Mouse (Mus musculus): ENCODE measurements around the gene Zmynd8. TPM values are rescaled to one million over a fixed set of nuclear protein-coding genes. Genes with fewer than 3 reads are reported as not detected.

Zmynd8 gene
- polyA plus RNA-seq, 1 experiment from 2014 or later: 64.7 TPM

- no peaks in the 10 kb centered on the region for H3K9me3 ChIP-seq
- no peak overlapping the region for H3K9ac ChIP-seq
- no peak for ATAC-seq
- WGBS: 79% methylated on average over 9 of the region's 9 CpGs
- H3K36me3 ChIP-seq: peaks cover 8% of the 10 kb centered on the region
- H3K4me1 ChIP-seq (replicated peaks): peaks cover 60% of the 10 kb centered on the region
- no peaks in the 10 kb centered on the region for H3K27me3 ChIP-seq (replicated peaks)
- H3K4me3 ChIP-seq (replicated peaks): no peak overlapping the region
- H3K27ac ChIP-seq: no peak overlapping the region
- H3K4me2 ChIP-seq (replicated peaks): no peak overlapping the region
These were observed 45.8 kb downstream of the Zmynd8 start for GRCm38 (mm10) chr2:165852896-165853633.

- WGBS: 79% methylated on average over 11 of the region's 11 CpGs
- Histone ChIP-seq H3K27me3 (replicated peaks) (no peaks in the 10 kb centered on the region), H3K36me3 (peaks cover 8% of the 10 kb centered on the region), H3K27ac (no peak overlapping the region), H3K4me3 (replicated peaks) (no peak overlapping the region), H3K4me2 (replicated peaks) (no peak overlapping the region), H3K9ac (no peak overlapping the region), H3K9me3 (no peaks in the 10 kb centered on the region), H3K4me1 (replicated peaks) (peaks cover 54% of the 10 kb centered on the region)
- no peak for ATAC-seq
These were observed 46.4 kb downstream of the Zmynd8 start for GRCm38 (mm10) chr2:165852453-165852852.

- no peaks in the 10 kb centered on the region for H3K27me3 ChIP-seq (replicated peaks)
- H3K9me3 ChIP-seq: no peaks in the 10 kb centered on the region
- no peak overlapping the region for H3K4me3 ChIP-seq (replicated peaks)
- H3K27ac ChIP-seq: no peak overlapping the region
- H3K4me2 ChIP-seq (replicated peaks): no peak overlapping the region
- no peak for ATAC-seq
- peaks cover 49% of the 10 kb centered on the region for H3K4me1 ChIP-seq (replicated peaks)
- peaks cover 8% of the 10 kb centered on the region for H3K36me3 ChIP-seq
- H3K9ac ChIP-seq: no peak overlapping the region
- WGBS: 87% methylated on average over 13 of the region's 13 CpGs
These were observed 46.9 kb downstream of the Zmynd8 start for GRCm38 (mm10) chr2:165851811-165852415.

- H3K27me3 ChIP-seq (replicated peaks): no peaks in the 10 kb centered on the region
- no peak overlapping the region for H3K4me2 ChIP-seq (replicated peaks)
- peaks cover 38% of the 10 kb centered on the region for H3K4me1 ChIP-seq (replicated peaks)
- no peak for ATAC-seq
- peak overlapping the region; percentile 48; the same call in 1 of the 2 replicates for H3K27ac ChIP-seq
- H3K36me3 ChIP-seq: peaks cover 14% of the 10 kb centered on the region
- WGBS: 61% methylated on average over 6 of the region's 6 CpGs
- no peaks in the 10 kb centered on the region for H3K9me3 ChIP-seq
- H3K9ac ChIP-seq: no peak overlapping the region
- H3K4me3 ChIP-seq (replicated peaks): no peak overlapping the region
These were observed 48.0 kb downstream of the Zmynd8 start for GRCm38 (mm10) chr2:165850826-165851225.

GRCm38 (mm10) chr2:165849129-165849528 lies 49.7 kb downstream of the Zmynd8 start:
- Histone ChIP-seq H3K9me3 (no peaks in the 10 kb centered on the region), H3K4me2 (replicated peaks) (no peak overlapping the region), H3K27ac (no peak overlapping the region), H3K4me1 (replicated peaks) (peaks cover 24% of the 10 kb centered on the region), H3K4me3 (replicated peaks) (no peak overlapping the region), H3K9ac (no peak overlapping the region), H3K27me3 (replicated peaks) (no peaks in the 10 kb centered on the region), H3K36me3 (peaks cover 29% of the 10 kb centered on the region)
- ATAC-seq: peak; percentile 52; the same call in 1 of the 2 replicates
- WGBS: 55% methylated on average over 5 of the region's 5 CpGs

- no peaks in the 10 kb centered on the region for H3K9me3 ChIP-seq
- H3K4me1 ChIP-seq (replicated peaks): peaks cover 20% of the 10 kb centered on the region
- H3K9ac ChIP-seq: no peak overlapping the region
- H3K4me3 ChIP-seq (replicated peaks): no peak overlapping the region
- 85% methylated on average over 8 of the region's 8 CpGs for WGBS
- no peak overlapping the region for H3K27ac ChIP-seq
- ATAC-seq: no peak
- no peak overlapping the region for H3K4me2 ChIP-seq (replicated peaks)
- H3K27me3 ChIP-seq (replicated peaks): no peaks in the 10 kb centered on the region
- H3K36me3 ChIP-seq: peaks cover 46% of the 10 kb centered on the region
These were observed 52.0 kb downstream of the Zmynd8 start for GRCm38 (mm10) chr2:165846787-165847186.

GRCm38 (mm10) chr2:165845490-165845889 lies 53.3 kb downstream of the Zmynd8 start:
- Histone ChIP-seq H3K27me3 (replicated peaks) (no peaks in the 10 kb centered on the region), H3K36me3 (peaks cover 52% of the 10 kb centered on the region), H3K4me2 (replicated peaks) (no peak overlapping the region), H3K4me3 (replicated peaks) (no peak overlapping the region), H3K4me1 (replicated peaks) (0 out of 2 replicates have a peak, but pooled peaks cover 10% of the 10 kb centered on the region), H3K9me3 (no peaks in the 10 kb centered on the region), H3K9ac (no peak overlapping the region), H3K27ac (no peak overlapping the region)
- ATAC-seq: no peak
- WGBS: 93% methylated on average over 22 of the region's 22 CpGs

GRCm38 (mm10) chr2:165843350-165843749 lies 55.5 kb downstream of the Zmynd8 start:
- Histone ChIP-seq H3K4me3 (replicated peaks) (no peak overlapping the region), H3K27me3 (replicated peaks) (no peaks in the 10 kb centered on the region), H3K36me3 (peaks cover 60% of the 10 kb centered on the region), H3K4me2 (replicated peaks) (no peak overlapping the region), H3K9ac (no peak overlapping the region), H3K27ac (no peak overlapping the region), H3K4me1 (replicated peaks) (no peaks in the 10 kb centered on the region), H3K9me3 (no peaks in the 10 kb centered on the region)
- 83% methylated on average over 6 of the region's 6 CpGs for WGBS
- no peak for ATAC-seq

- no peak for ATAC-seq
- Histone ChIP-seq H3K4me1 (replicated peaks) (no peaks in the 10 kb centered on the region), H3K4me2 (replicated peaks) (no peak overlapping the region), H3K4me3 (replicated peaks) (no peak overlapping the region), H3K27ac (no peak overlapping the region), H3K36me3 (peaks cover 69% of the 10 kb centered on the region), H3K9me3 (no peaks in the 10 kb centered on the region), H3K9ac (no peak overlapping the region), H3K27me3 (replicated peaks) (no peaks in the 10 kb centered on the region)
- 92% methylated on average over 10 of the region's 10 CpGs for WGBS
These were observed 56.6 kb downstream of the Zmynd8 start for GRCm38 (mm10) chr2:165842241-165842640.

GRCm38 (mm10) chr2:165841805-165842204 lies 57.0 kb downstream of the Zmynd8 start:
- Histone ChIP-seq H3K27ac (no peak overlapping the region), H3K27me3 (replicated peaks) (no peaks in the 10 kb centered on the region), H3K4me2 (replicated peaks) (no peak overlapping the region), H3K4me3 (replicated peaks) (no peak overlapping the region), H3K36me3 (peaks cover 73% of the 10 kb centered on the region), H3K9me3 (no peaks in the 10 kb centered on the region), H3K4me1 (replicated peaks) (no peaks in the 10 kb centered on the region), H3K9ac (no peak overlapping the region)
- WGBS: 79% methylated on average over 6 of the region's 6 CpGs
- ATAC-seq: no peak

GRCm38 (mm10) chr2:165840852-165841251 lies 58.0 kb downstream of the Zmynd8 start:
- Histone ChIP-seq H3K36me3 (peaks cover 74% of the 10 kb centered on the region), H3K4me1 (replicated peaks) (no peaks in the 10 kb centered on the region), H3K27ac (no peak overlapping the region)

GRCm38 (mm10) chr2:165839317-165839652 lies 59.5 kb downstream of the Zmynd8 start:
- no peak for ATAC-seq

More at GRCm38 (mm10) chr2:165840852-165841251, 58.0 kb downstream of the Zmynd8 start:
- Histone ChIP-seq H3K9ac (no peak overlapping the region), H3K27me3 (replicated peaks) (no peaks in the 10 kb centered on the region), H3K4me2 (replicated peaks) (no peak overlapping the region), H3K9me3 (no peaks in the 10 kb centered on the region), H3K4me3 (replicated peaks) (no peak overlapping the region)
- no peak for ATAC-seq
- 91% methylated on average over 7 of the region's 7 CpGs for WGBS

More at GRCm38 (mm10) chr2:165839317-165839652, 59.5 kb downstream of the Zmynd8 start:
- Histone ChIP-seq H3K9me3 (no peaks in the 10 kb centered on the region), H3K36me3 (peaks cover 74% of the 10 kb centered on the region), H3K4me1 (replicated peaks) (no peaks in the 10 kb centered on the region), H3K9ac (no peak overlapping the region), H3K4me2 (replicated peaks) (no peak overlapping the region), H3K27ac (0 out of 2 replicates have a peak overlapping the region, but pooled peaks have one; percentile 5), H3K27me3 (replicated peaks) (no peaks in the 10 kb centered on the region), H3K4me3 (replicated peaks) (no peak overlapping the region)
- WGBS: 65% methylated on average over 2 of the region's 2 CpGs
